Mouse (Mus musculus) liver, embryonic 15.5 days (tissue): ENCODE measurements at regions not wholly inside any gene's neighbourhood (a gene's known extent, or its start where the extent isn't known, plus 50 kb on each side); places are given as distances from the start of the nearest gene placed in this dataset.

Source experiments
- ATAC-seq: fragments of 200-750 bp; cut with Nextera tagmentation; 2 replicates; pipeline ENCODE4 v1.8.0; 2017; ENCODE audit warnings: moderate number of reproducible peaks, mild to moderate bottlenecking, moderate library complexity; ENCODE audit not compliant: insufficient read depth
- H3K27ac ChIP-seq: fragments of 300-500 bp; sonication (generic); replicated peaks from 2 replicates; pipeline ENCODE4 v1.5.1; 2015; ENCODE audit warnings: mild to moderate bottlenecking, inconsistent platforms
- H3K27me3 ChIP-seq: fragments of 300-500 bp; sonication (generic); 2 replicates; pipeline ENCODE4 v1.6.1; 2015; ENCODE audit warnings: mild to moderate bottlenecking, inconsistent platforms
- H3K36me3 ChIP-seq: fragments of 300-500 bp; sonication (generic); replicated peaks from 2 replicates; pipeline ENCODE4 v1.6.1; 2015; ENCODE audit warnings: moderate library complexity, mild to moderate bottlenecking, inconsistent platforms
- H3K4me1 ChIP-seq: fragments of 300-500 bp; sonication (generic); replicated peaks from 2 replicates; pipeline ENCODE4 v1.6.1; 2015; ENCODE audit warnings: inconsistent platforms
- H3K4me2 ChIP-seq: fragments of 300-500 bp; sonication (generic); 2 replicates; pipeline ENCODE4 v1.6.1; 2015; ENCODE audit warnings: moderate library complexity, mild to moderate bottlenecking, inconsistent platforms
- H3K4me3 ChIP-seq: fragments of 300-500 bp; sonication (generic); replicated peaks from 2 replicates; pipeline ENCODE4 v1.5.1; 2015; ENCODE audit warnings: mild to moderate bottlenecking, inconsistent platforms
- H3K9ac ChIP-seq: fragments of 300-500 bp; sonication (generic); 2 replicates; pipeline ENCODE4 v1.6.1; 2015; ENCODE audit warnings: moderate library complexity, mild to moderate bottlenecking, inconsistent platforms
- H3K9me3 ChIP-seq: fragments of 300-500 bp; sonication (generic); replicated peaks from 2 replicates; pipeline ENCODE4 v1.6.1; 2016; ENCODE audit warnings: inconsistent platforms
- WGBS: fragments of 180-500 bp; shearing (Covaris S2); methylation state at CpG from one replicate; pipeline ENCODE4 v1.1.7; 2015; ENCODE audit warnings: mixed read lengths; ENCODE audit not compliant: insufficient replicate concordance; 5-methylcytosine and 5-hydroxymethylcytosine counted together

DNA sequence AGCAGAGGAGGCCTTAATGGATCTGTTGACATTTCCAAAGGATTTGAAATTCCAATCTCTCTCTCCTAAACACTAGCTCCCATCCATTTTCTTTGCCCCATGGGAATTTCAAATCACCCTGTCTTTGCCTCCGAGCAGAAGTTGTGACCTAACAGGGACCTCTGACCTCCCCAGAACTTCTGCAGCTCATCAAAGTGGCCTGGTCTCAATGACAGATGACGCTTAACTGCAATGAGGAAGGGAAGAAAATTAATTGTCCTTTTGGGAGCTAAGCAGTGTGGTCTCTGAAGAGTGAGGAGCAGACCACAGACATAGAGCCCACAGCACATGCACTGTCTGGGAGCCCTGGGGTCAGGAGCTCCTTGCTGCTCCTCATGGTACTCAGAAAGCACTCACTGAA is 155.3 kb downstream of the Tox3 start:
- H3K4me3 ChIP-seq = no peak overlapping the region
- no peaks in the 10 kb centered on the region for H3K36me3 ChIP-seq
- no peaks in the 10 kb centered on the region for H3K27me3 ChIP-seq
- no peak overlapping the region for H3K4me2 ChIP-seq
- H3K9me3 ChIP-seq = no peaks in the 10 kb centered on the region
- H3K27ac ChIP-seq = no peak overlapping the region
- WGBS = 44% methylated on average over 2 of the region's 2 CpGs
- no peak overlapping the region for H3K9ac ChIP-seq
- ATAC-seq = no peak
- no peaks in the 10 kb centered on the region for H3K4me1 ChIP-seq

- 49% methylated on average over 6 of the region's 6 CpGs for WGBS
- Histone ChIP-seq H3K9me3 (no peaks in the 10 kb centered on the region), H3K27ac (no peak overlapping the region), H3K4me1 (no peaks in the 10 kb centered on the region), H3K9ac (no peak overlapping the region), H3K4me2 (no peak overlapping the region), H3K27me3 (no peaks in the 10 kb centered on the region), H3K36me3 (no peaks in the 10 kb centered on the region), H3K4me3 (no peak overlapping the region)
- no peak for ATAC-seq
Observed at GRCm38 (mm10) chr8:90182807-90183206, 165.3 kb downstream of the Tox3 start.

DNA sequence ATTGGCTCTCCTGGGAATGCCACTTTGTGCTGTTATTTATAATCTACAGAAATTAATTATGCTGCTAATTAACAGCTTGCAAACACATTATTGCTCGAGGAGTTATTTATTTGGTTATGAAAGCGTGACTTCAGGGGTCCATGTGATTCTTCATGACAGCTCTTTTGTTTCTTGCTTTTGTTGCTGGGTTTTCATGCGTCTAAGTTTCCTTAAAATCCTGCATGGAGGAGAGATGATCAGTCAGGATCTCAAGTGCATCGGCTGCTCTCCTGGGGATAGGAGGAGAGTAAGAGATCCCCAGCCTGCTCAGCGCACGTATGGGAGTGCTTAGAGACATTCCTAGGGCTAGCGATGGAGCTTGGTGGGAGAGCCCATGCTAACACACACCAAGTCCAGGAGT is 171.4 kb downstream of the Tox3 start:
- WGBS = 60% methylated on average over 7 of the region's 7 CpGs
- ATAC-seq = no peak
- H3K4me1 ChIP-seq = no peaks in the 10 kb centered on the region

DNA sequence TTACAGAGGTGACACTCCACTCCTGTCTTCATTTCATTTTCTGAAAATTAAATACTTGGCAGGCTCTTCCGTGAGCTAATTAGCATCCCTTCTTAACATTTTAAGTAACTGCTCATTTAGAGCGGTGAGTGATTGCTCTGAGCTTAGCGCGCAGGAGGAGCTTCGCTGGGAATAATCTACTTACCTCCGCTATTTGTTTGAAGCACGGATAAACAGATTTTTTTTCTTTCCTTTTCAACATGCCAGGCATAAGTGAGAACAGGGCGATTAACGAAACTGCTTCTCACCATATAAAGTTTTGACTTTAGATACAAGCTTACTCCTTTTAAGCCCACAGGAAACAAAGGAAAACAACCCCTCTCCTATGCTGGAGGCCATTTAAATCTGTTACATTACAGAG is 171.8 kb downstream of the Tox3 start:
- Histone ChIP-seq H3K27ac (no peak overlapping the region), H3K27me3 (no peaks in the 10 kb centered on the region), H3K9ac (no peak overlapping the region), H3K4me1 (no peaks in the 10 kb centered on the region), H3K4me3 (no peak overlapping the region), H3K9me3 (no peaks in the 10 kb centered on the region), H3K36me3 (no peaks in the 10 kb centered on the region), H3K4me2 (no peak overlapping the region)
- no peak for ATAC-seq
- 44% methylated on average over 9 of the region's 9 CpGs for WGBS

More for the DNA sequence above, 171.4 kb downstream of the Tox3 start:
- Histone ChIP-seq H3K27ac (no peak overlapping the region), H3K4me2 (no peak overlapping the region), H3K9ac (no peak overlapping the region), H3K9me3 (no peaks in the 10 kb centered on the region), H3K36me3 (no peaks in the 10 kb centered on the region), H3K4me3 (no peak overlapping the region), H3K27me3 (no peaks in the 10 kb centered on the region)

DNA sequence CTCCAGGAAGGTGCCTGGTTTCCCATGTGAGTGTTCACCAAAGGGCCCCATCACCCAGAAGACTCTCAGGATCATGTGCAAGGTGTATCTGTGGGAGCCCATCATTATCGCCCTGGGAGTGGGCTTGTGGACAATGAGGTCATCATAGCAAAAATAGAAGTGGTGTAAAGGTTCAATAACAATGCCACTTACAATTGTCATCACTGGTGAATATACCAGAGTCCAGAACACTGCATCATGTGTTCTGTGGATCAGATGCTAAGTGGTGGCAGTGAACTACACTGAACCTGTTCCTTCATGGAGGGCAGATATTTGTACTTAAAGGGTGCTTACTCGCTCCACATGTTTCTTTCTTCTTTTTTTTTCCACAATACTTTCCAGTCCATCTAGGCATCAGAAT is 181.5 kb downstream of the Tox3 start:
- Histone ChIP-seq H3K27me3 (no peaks in the 10 kb centered on the region), H3K4me2 (no peak overlapping the region), H3K27ac (no peak overlapping the region), H3K9ac (no peak overlapping the region), H3K4me1 (no peaks in the 10 kb centered on the region), H3K9me3 (no peaks in the 10 kb centered on the region), H3K4me3 (no peak overlapping the region), H3K36me3 (no peaks in the 10 kb centered on the region)
- WGBS = 46% methylated on average over 2 of the region's 2 CpGs
- ATAC-seq = no peak

DNA sequence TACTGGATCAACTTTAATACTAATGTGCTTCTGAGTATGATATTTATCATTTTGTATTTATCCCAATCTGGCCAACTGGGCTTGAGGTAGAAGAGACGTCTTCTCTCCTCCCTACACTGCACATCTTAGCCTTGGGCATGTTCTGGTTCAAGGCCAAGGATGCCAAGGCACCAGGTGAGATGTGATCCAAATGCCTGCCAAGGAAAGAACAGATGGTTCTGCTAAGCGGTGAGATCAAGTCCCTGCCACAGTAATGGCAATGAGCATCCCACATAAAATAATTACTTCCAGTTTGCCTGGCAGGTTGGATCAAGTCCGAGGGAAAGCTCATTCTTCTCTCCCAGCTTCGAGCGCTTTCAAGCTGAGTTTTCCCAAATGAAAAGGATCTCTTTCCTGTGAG is 196.7 kb downstream of the Tox3 start:
- no peaks in the 10 kb centered on the region for H3K4me1 ChIP-seq
- no peak overlapping the region for H3K9ac ChIP-seq
- H3K27ac ChIP-seq = no peak overlapping the region
- H3K4me3 ChIP-seq = no peak overlapping the region
- H3K27me3 ChIP-seq = no peaks in the 10 kb centered on the region
- H3K4me2 ChIP-seq = no peak overlapping the region
- 63% methylated on average over 5 of the region's 5 CpGs for WGBS
- H3K9me3 ChIP-seq = no peaks in the 10 kb centered on the region
- H3K36me3 ChIP-seq = no peaks in the 10 kb centered on the region
- no peak for ATAC-seq

- WGBS = 62% methylated on average over 6 of the region's 6 CpGs
- no peaks in the 10 kb centered on the region for H3K4me1 ChIP-seq
Observed at GRCm38 (mm10) chr8:90149903-90150302, 198.2 kb downstream of the Tox3 start.

DNA sequence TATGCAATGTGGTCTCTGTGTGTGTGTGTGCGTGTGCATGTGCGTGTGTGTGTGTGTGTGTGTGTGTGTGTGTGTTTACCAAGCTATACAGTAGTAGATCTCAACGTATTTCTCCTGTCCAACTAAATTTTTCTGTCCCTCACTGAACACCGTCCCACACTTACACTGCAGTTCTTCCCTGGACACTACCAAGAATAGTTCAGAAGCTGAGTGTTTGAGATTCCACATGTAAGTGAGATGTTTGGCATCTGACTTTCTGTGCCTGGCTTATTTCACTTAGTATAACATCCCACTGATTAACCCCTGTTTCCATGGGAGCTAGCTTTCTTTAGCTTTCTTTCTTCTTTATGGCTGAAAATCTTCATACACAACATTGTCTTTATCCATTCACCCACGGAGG is 213.5 kb downstream of the Tox3 start:
- no peak overlapping the region for H3K4me3 ChIP-seq
- H3K36me3 ChIP-seq = no peaks in the 10 kb centered on the region
- no peaks in the 10 kb centered on the region for H3K27me3 ChIP-seq
- no peak overlapping the region for H3K27ac ChIP-seq
- H3K4me2 ChIP-seq = no peak overlapping the region
- no peak overlapping the region for H3K9ac ChIP-seq
- H3K4me1 ChIP-seq = no peaks in the 10 kb centered on the region
- no peaks in the 10 kb centered on the region for H3K9me3 ChIP-seq
- WGBS = 59% methylated on average over 5 of the region's 5 CpGs
- no peak for ATAC-seq

More at GRCm38 (mm10) chr8:90149903-90150302, 198.2 kb downstream of the Tox3 start:
- Histone ChIP-seq H3K27ac (no peak overlapping the region), H3K4me2 (no peak overlapping the region), H3K36me3 (no peaks in the 10 kb centered on the region), H3K9me3 (no peaks in the 10 kb centered on the region), H3K27me3 (no peaks in the 10 kb centered on the region), H3K4me3 (no peak overlapping the region), H3K9ac (no peak overlapping the region)
- ATAC-seq = no peak

GRCm38 (mm10) chr8:90130704-90131267 is 217.4 kb downstream of the Tox3 start:
- H3K4me3 ChIP-seq = no peak overlapping the region
- H3K4me1 ChIP-seq = no peaks in the 10 kb centered on the region
- no peak for ATAC-seq
- no peaks in the 10 kb centered on the region for H3K36me3 ChIP-seq
- no peaks in the 10 kb centered on the region for H3K27me3 ChIP-seq
- H3K9ac ChIP-seq = no peak overlapping the region
- H3K4me2 ChIP-seq = no peak overlapping the region
- H3K9me3 ChIP-seq = no peaks in the 10 kb centered on the region
- no peak overlapping the region for H3K27ac ChIP-seq
- 70% methylated on average over 5 of the region's 5 CpGs for WGBS

- Histone ChIP-seq H3K9ac (no peak overlapping the region), H3K36me3 (no peaks in the 10 kb centered on the region), H3K9me3 (no peaks in the 10 kb centered on the region), H3K4me1 (no peaks in the 10 kb centered on the region), H3K27ac (no peak overlapping the region), H3K27me3 (no peaks in the 10 kb centered on the region), H3K4me2 (no peak overlapping the region), H3K4me3 (no peak overlapping the region)
- 57% methylated on average over 1 of the region's 1 CpGs for WGBS
- ATAC-seq = no peak
Observed at GRCm38 (mm10) chr8:90125426-90125825, 222.7 kb downstream of the Tox3 start.

DNA sequence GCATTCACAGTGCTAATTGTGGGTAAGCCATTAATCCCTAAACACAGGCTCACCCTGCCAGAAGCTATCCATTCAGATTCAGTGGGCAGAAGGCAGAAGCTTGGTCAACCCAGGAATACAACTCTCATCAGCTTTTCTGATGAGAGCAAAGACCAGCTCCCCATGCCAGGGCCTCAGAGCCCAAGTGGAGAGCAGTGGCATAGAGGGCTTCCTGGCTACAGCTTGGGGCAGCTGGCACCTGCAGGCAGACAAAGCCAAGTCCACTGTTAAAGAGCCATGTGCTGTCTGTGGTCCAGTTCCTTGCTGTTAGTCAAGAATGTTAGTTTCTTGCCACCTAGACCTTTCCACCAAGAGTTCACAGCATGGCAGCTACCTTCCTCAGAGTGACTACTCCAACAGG is 225.0 kb downstream of the Tox3 start:
- no peak overlapping the region for H3K4me2 ChIP-seq
- no peaks in the 10 kb centered on the region for H3K9me3 ChIP-seq
- no peaks in the 10 kb centered on the region for H3K36me3 ChIP-seq
- no peak for ATAC-seq
- H3K27ac ChIP-seq = no peak overlapping the region
- H3K4me3 ChIP-seq = no peak overlapping the region
- H3K27me3 ChIP-seq = no peaks in the 10 kb centered on the region
- no peak overlapping the region for H3K9ac ChIP-seq
- H3K4me1 ChIP-seq = no peaks in the 10 kb centered on the region

- Histone ChIP-seq H3K9ac (no peak overlapping the region), H3K4me2 (no peak overlapping the region), H3K9me3 (no peaks in the 10 kb centered on the region), H3K36me3 (no peaks in the 10 kb centered on the region), H3K4me1 (no peaks in the 10 kb centered on the region), H3K4me3 (no peak overlapping the region), H3K27ac (no peak overlapping the region), H3K27me3 (no peaks in the 10 kb centered on the region)
- 52% methylated on average over 3 of the region's 3 CpGs for WGBS
- no peak for ATAC-seq
Observed at GRCm38 (mm10) chr8:90121935-90122334, 226.2 kb downstream of the Tox3 start.
